Mouse (Mus musculus): ENCODE data around the gene Gm20481.
"Not testable (repeated sequence)": the region's sequence is repeated elsewhere in the genome, so short reads cannot be mapped to it uniquely, and the experiment has no call there.

Gm20481 gene

DNA sequence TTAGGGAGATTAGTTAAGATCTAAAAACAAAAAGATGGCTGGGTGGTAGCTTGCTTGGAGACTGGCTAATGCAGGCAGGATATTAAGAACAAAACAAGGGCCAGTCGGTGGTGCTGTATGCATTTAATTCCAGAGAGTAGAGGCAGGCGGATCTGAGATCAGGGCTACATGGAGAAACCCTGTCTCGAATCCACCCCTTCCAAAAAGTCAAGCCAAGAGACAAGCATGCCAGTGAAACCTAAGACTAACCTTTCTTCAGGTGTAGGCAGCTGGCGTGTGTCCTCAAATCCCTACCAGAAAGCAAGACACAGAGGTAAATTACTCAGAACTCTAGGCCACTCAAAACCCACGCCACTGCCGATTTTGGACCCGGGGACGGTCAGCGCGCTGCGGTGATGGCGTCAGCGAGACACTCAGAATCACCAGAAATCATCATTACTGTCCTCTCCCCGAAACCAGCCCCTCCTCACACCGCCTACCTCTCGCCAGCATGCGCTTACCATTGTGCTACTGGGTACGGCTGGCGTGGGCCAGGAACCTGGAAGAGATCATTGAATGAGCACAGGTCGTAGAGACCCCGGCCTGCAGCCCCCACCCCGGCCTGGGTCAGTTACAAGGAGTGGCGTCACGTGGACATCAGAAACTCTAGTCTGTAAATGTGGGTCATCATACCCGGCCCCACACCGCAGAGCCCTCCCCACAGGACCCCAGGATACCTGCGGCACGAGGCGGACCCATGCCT lies 17.9 kb upstream of the Gm20481 start:
- DNase-seq (ENCODE audit: low read depth, low spot score), result no peak

DNA sequence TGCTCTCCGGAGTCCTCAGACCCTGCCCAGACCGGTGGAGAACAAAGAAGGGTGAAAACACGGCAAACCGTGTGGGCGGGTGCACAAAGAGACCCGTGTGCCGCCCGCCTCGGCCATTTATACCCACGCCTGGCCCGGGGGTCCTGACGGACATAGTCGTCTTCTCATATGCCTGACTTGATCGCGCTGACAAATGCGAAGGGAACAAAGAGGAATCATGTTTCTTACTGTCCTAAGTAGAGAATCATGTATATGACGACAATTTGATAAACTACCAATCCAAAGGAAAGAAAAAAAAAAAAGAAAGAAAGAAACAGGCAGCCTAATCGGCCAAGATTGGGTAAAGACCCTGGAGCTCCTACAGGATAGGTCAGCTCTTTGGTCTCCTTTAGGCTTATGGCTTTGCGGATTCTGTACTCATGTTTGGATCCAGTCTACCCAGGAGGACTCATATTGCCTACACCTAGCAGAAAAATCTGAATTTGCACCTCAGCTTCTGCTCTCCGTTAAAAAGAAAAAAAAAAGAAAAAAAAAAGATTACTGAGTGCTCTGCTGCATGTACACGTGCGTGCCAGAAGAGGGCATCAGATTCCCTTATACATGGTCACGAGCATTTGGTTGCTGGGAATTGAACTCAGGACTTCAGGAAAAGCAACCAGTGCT lies 17.2 kb upstream of the Gm20481 start:
- DNase-seq (ENCODE audit: low read depth, low spot score), result peak; percentile 86

DNA sequence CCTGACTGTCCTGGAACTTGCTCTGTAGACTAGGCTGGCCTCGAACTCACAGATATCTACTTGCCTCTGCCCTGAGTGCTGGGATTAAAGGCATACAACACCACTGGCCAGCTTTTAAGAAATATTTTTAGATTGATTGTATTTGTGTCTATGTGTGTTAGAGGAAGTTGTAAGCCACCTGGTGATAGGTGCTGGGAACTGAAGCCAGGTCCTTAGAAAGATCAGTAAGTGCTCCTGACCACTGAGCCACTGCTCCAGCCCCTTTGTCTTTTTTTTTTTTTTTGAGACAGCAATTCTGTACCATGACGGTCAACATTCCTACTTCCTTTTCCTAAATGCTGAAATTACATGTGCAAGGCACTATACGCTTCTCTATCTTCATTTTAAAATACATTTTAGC lies 16.5 kb upstream of the Gm20481 start:
- peak; percentile 69 for DNase-seq (ENCODE audit: low read depth, low spot score)

DNA sequence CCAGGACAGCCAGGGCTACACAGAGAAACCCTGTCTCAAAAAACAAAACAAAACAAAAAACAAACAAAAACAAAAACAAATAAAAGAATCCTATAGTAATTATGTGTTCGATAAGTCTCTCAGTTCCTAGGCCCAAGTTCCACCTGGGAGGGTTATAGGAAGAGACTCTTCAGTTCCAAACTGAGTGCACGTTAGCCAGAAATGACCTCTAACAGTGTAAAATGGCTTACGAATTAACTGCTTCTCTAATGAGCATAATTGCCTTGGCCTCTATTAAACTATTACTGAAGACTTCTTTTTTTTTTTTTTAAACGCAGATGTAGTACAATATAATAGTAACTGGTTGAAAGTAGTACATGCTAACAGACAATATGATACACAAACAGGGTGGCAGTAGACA lies 15.8 kb upstream of the Gm20481 start:
- no peak for DNase-seq (ENCODE audit: low read depth, low spot score)

DNA sequence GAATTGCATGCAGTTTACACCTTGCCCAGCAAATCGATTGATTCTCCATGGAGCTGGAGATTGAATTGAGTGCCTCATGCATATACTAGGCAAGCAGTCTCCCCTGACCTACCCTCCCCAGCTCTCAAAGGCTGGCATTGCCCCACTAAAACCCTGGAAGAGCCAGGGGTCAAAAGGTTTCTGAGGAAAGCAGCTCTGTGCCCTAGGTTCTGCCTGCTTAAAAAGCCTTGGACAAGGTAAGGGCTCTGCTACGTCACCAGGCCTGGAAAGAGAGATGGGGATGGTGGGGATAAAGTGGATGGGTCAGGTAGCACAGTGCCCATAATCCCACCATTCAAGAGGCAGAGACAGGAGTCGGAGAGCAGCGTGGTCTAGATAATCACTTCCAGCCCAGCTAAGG lies 14.9 kb upstream of the Gm20481 start:
- no peak for DNase-seq (ENCODE audit: low read depth, low spot score)

DNA sequence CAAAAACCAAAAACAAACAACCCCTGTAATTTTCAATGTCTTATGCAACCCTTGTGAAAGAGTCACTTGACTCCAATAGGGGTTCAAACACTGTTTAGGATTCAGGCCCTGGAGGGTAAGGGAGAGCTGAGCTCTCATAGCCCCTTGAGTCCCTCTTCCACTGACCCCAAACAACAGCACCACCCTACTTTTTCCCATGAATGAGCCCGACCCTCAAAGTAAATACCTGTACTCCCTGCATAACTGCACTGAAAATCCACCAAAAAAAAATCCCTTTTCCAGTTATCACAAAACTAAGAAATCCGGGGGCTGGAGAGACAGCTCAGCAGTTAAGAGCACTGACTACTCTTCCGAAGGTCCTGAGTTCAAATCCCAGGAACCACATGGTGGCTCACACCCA lies 13.8 kb upstream of the Gm20481 start:
- DNase-seq (ENCODE audit: low read depth, low spot score), result no peak

DNA sequence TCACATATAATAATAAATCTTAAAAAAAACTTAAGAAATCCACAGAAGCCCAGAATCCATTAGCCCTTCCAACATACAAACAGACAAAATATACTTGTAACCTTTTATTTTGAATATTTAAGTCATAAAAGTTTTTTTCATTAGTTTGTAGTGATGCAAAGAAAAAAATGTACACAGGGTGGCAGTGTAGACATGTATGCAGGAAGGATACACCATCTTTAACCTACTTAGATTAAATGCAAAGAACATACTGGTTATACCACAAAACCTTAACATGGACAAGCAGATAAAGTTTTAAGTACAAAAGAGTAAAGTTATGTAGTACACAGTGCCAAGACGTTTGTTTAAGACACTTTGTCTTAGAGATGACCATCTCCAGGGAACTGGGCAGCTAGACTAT lies 13.4 kb upstream of the Gm20481 start:
- DNase-seq (ENCODE audit: low read depth, low spot score), result no peak

DNA sequence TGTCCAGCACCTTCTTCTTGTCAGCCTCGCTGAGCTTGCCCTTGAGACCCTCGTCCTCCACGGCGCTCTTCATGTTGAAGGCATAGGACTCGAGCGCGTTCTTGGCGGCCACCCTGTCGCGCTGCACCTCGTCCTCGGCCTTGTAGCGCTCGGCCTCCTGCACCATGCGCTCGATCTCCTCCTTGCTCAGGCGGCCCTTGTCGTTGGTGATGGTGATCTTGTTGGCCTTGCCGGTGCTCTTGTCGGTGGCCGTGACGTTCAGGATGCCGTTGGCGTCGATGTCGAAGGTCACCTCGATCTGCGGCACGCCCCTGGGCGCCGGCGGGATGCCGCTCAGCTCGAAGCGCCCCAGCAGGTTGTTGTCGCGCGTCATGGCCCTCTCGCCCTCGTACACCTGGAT lies 12.4 kb upstream of the Gm20481 start:
- not testable (repeated sequence) for DNase-seq (ENCODE audit: low read depth, low spot score)

DNA sequence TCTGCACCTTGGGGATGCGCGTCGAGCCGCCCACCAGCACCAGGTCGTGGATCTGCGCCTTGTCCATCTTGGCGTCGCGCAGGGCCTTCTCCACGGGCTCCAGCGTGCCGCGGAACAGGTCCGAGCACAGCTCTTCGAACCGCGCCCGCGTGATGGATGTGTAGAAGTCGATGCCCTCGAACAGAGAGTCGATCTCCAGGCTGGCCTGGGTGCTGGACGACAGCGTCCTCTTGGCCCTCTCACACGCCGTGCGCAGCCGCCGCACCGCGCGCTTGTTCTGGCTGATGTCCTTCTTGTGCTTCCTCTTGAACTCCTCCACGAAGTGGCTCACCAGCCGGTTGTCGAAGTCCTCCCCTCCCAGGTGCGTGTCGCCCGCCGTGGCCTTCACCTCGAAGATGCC lies 11.7 kb upstream of the Gm20481 start:
- not testable (repeated sequence) for DNase-seq (ENCODE audit: low read depth, low spot score)

DNA sequence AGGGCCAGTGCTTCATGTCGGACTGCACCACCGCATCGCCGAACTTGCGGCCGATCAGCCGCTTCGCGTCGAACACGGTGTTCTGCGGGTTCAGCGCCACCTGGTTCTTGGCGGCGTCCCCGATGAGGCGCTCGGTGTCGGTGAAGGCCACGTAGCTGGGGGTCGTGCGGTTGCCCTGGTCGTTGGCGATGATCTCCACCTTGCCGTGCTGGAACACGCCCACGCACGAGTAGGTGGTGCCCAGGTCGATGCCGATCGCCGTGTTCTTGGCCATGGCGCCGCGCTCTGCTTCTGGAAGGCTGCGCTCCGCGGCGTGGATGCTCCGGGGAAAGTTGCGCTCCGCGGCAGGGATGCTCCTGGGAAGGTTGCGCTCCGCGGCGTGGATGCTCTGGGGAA lies 11.0 kb upstream of the Gm20481 start:
- not testable (repeated sequence) for DNase-seq (ENCODE audit: low read depth, low spot score)

DNA sequence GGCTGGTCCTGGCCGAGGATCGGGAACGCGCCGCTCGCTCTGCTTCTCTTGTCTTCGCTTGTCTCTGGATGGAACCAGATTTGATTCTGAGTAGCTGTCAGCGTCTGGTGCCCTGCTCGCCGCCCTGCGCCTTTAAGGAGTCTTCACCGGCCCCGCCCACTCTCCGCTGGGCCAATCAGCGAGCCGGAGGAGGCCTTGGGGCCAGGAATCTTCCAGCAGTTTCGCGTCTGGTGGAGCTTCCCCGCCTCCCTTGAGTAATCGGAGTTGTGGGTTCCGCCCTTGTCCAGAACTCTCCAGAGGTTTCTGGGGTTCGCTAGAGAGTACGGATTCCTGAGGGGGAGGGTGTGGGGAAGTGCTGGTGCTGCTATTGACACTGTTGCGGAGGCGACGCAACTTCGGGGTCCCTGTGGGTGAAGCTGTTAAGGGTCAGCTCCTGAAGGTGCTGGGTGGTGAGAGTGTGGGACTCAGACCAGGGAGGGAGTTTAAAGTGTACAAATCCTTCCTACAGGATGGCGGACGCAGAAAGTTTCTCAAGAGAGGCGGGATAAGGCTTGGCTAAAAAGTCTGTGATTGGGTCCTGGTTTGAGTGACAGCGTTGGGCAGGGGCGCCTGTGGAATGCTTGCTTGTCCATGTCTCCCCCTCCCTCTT lies 10.5 kb upstream of the Gm20481 start, which contains the start of gene Hspa1b:
Hspa1b (minus strand) TSS at position 109 of the 649 bp plus-strand sequence.
- DNase-seq (ENCODE audit: low read depth, low spot score), result peak; percentile 89

DNA sequence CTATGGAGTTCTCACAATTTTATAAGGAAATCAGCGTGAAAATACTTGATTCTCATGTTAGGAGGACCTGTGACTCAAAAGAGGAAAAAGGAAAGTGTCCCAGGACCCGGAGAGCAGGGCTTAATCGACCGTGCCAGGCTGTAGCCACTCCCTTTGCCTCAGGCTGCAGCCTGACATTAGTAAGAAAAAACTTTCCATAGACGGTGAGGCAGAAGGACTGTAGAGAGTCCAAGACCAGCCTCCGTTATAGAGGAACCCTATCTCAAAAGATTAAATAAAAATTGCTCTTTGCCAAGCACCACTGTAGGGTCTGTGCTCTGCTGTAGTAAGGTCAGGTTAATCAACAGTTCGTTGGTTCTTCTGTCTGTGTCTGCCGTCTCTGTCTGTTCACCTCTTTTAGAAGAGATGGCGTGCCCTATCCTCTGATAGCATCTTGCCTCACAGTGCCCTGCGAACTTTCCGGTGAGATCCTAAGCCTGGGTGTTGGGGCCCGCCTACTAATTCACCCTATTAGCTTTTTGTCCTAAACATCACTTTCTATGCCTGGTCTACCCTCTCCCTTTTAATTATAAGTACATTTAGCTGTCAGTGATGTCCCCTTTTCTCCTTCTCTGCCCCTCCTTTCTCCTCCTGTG lies 9.7 kb upstream of the Gm20481 start:
- DNase-seq (ENCODE audit: low read depth, low spot score), result no peak

DNA sequence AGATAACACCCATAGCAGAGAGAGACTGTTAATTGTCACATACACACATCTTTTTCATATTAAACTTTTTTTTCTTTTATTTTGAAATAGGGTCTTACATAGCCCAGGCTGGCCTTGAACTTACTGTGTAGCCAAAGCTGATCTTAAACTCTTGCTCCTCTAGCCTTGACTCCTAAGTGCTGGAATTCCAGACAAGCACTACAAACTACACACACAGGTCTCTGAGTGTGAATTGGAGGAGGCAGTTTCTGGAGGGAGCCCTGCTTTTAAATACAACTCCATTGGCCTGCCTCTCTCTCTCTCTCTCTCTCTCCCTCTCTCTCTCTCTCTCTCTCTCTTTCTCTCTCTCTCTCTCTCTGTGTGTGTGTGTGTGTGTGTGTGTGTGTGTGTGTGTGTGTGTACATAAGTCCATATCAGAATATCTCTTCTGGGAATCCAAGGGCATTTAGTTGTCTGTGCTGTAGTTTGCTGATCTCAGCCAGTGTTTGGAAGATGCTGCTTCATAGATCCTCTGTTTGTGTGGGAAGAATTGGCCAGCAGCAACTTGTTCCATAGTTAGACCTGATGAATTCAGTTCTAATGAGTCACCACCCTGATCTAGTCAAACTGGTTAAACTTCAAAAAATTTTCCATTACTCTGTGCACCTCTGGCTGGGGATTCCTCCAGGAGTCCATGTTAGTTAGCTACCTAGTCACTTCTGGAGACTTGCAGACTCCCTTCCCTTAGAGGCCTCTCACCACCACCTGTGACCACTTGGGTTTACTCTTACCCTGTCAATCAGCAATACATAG lies 8.8 kb upstream of the Gm20481 start:
- DNase-seq (ENCODE audit: low read depth, low spot score), result no peak

DNA sequence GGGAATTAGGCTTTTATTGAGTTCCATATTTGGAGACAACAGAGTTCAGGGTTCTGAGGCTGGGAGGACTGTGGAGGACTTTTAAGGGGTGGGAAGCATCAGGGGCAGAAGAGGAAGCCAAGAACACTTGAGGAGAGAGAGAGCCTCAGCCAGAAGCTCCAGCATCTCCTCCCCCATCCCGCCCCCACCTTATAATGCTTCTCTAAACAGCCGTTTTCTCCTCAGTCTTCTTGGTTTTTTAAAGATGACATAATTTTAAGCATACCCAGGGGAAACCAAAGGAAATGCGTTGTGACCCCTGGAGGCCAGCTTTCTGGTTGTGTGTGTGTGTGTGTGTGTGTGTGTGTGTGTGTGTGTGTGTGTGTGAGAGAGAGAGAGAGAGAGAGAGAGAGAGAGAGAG lies 7.6 kb upstream of the Gm20481 start:
- DNase-seq (ENCODE audit: low read depth, low spot score), result no peak

DNA sequence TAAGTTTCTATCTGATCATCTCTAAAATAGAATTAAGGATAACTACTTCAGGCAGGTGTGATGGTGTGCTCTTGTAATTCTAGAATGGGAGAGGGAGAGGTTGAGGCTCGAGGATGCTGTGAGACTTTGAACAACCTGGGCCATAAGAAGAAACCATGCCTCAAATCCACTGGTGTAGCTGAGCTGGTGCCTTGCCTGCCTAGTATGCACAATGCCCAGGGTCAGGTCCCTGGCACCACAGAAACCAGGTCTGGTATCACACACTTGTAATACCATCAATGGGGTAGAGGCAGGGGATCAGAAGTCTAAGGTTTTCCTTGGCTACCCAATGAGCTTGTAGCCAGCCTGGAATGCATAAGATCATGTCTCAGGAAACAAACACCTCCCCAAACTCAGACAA lies 6.9 kb upstream of the Gm20481 start:
- no peak for DNase-seq (ENCODE audit: low read depth, low spot score)

DNA sequence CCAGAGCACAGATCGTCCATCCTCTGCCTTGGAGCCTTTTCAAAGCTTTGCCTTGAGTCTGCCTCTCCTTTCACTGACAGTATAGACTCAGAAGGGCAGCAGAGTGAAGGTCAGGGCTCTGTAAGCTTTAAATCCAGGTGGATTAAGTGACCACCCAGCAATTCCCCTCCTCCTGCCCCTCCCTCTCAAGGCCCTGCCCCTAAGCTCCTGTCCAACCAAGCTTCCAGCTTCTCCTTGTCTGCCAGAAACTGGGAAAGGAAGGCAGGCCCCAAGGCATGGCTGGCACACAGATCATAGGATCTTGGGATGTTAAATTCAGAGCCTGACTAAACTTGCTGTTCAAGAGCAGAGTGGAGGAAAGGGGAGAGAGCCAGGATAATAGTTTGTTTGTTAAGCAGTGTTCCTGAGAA lies 5.1 kb upstream of the Gm20481 start:
- DNase-seq (ENCODE audit: low read depth, low spot score), result peak; percentile 48

DNA sequence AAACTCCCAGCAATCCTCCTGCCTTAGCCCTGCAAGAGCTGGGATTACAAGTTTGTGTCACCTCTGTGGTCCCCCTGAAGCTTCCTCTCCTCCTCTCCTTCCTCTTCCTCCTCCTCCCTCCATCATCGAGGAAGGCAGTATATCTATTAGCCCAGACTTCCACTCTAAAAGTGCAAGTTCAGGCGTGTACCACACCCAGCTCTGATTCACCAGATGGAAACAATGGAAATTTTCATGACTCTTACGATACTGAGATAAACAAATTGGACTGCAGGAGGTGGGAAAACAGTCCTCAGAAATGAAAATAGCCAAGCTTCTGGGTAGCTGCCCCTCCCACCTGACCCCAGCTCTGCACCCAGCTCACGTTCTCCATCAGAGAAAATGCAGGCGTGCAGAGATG lies 4.1 kb upstream of the Gm20481 start:
- DNase-seq (ENCODE audit: low read depth, low spot score), result no peak

DNA sequence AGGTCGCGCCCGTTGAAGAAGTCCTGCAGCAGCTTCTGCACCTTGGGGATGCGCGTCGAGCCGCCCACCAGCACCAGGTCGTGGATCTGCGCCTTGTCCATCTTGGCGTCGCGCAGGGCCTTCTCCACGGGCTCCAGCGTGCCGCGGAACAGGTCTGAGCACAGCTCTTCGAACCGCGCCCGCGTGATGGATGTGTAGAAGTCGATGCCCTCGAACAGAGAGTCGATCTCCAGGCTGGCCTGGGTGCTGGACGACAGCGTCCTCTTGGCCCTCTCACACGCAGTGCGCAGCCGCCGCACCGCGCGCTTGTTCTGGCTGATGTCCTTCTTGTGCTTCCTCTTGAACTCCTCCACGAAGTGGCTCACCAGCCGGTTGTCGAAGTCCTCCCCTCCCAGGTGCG lies 1.1 kb downstream of the Gm20481 start:
- DNase-seq (ENCODE audit: low read depth, low spot score), result not testable (repeated sequence)

DNA sequence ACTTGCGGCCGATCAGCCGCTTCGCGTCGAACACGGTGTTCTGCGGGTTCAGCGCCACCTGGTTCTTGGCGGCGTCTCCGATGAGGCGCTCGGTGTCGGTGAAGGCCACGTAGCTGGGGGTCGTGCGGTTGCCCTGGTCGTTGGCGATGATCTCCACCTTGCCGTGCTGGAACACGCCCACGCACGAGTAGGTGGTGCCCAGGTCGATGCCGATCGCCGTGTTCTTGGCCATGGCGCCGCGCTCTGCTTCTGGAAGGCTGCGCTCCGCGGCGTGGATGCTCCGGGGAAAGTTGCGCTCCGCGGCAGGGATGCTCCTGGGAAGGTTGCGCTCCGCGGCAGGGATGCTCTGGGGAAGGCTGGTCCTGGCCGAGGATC lies 2.0 kb downstream of the Gm20481 start:
- DNase-seq (ENCODE audit: low read depth, low spot score), result not testable (repeated sequence)

DNA sequence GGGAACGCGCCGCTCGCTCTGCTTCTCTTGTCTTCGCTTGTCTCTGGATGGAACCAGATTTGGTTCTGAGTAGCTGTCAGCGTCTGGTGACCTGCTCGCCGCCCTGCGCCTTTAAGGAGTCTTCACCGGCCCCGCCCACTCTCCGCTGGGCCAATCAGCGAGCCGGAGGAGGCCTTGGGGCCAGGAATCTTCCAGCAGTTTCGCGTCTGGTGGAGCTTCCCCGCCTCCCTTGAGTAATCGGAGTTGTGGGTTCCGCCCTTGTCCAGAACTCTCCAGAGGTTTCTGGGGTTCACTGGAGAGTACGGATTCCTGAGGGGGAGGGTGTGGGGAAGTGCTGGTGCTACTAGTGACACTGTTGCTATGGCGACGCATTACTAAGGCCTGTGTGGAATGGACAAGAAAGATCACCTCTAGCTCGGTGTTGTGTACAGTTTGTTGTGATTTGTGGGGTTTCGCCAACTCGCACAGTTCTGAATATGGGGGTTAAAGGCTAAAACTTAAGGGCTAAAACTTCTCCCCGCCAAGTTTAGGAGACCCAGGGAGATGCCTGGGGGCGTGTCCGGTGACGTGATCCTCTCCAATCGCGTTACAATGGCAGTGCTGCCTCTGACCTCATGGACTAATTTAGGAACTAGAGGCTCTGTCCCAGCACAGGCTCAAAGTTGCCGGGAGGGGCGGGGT lies 2.5 kb downstream of the Gm20481 start, which contains the start of the genes Hspa1a and Hspa1l:
Hspa1a (minus strand) TSS at position 88 of the 681 bp plus-strand sequence.
Hspa1l (plus strand) TSS at position 635 of the 681 bp plus-strand sequence.
- DNase-seq (ENCODE audit: low read depth, low spot score), result peak; percentile 84
